Mouse (Mus musculus) c-Kit-negative CD71-positive TER-119-positive erythroid progenitor cells, embryonic 14.5 days (primary cell): ENCODE data around the gene Phox2a.

Source experiments
- DNase-seq: peaks from one replicate; pipeline ENCODE4 v3.0.0-alpha.2; 2013; ENCODE audit warnings: low read depth, low spot score

The Phox2a gene

DNA sequence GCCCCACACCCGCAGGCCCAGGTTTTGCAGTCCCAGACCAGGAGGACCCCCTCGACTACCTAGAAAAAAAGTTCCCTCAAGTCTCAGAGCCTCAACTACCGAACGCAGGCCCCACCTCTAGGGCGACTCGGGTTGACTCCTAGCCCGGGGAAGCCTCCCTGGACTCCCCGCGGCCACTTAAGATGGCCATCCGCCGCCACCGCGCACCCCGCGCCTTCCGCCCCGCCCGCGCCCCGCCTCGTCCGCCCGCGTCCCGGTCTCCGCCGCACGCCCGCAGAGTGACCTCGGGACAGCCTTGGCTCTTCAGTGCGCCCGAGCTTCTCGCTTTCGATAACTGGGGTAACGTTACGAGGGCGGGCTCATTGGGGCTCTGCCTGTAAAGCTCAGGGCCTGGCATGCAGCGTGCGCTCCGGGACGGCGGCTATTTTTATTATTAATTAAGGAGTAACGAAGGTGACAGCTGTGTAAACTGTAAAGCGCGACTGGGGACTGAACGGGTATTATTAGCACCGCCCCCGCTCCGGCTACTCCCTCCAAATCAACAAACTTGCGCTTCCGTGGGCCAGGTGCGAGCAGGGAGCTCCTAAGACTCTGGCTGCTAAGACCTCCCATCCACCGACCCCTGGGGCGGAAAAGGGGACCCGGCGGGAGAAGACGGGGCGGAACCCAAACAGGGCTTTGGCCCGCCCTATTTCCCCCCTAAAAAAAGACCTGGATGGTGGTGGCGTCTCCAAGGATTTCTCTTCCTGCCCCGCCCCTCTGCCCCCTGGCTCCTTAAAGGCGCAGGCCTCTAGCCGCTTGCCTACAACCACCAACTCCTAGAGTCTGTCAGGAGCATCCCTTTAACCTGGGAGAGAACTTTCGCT is 19.7 kb downstream of the Phox2a start, which contains the start of gene Inppl1:
Inppl1 (minus strand) TSS at position 624 of the 866 bp plus-strand sequence.
- no peak for DNase-seq

DNA sequence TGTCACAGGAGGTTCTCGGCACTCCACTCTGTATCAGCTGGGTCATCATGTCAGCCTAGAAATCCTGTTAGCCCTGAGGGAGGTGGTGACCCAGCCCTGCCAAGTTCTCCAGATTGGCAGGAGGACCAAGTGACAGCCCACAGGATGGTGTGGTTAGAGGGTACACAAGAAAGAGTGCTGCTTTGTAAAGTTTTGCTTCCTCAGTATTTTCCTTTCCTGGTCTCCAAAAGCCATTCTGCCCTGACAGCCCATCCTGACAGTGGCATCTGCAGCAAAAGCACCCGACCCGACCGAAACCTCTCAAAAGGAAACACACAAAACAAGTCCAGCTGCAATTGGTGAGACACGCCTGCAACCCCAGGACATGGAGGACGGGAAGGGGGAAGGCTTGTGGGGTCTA is 26.1 kb downstream of the Phox2a start:
- DNase-seq = no peak

DNA sequence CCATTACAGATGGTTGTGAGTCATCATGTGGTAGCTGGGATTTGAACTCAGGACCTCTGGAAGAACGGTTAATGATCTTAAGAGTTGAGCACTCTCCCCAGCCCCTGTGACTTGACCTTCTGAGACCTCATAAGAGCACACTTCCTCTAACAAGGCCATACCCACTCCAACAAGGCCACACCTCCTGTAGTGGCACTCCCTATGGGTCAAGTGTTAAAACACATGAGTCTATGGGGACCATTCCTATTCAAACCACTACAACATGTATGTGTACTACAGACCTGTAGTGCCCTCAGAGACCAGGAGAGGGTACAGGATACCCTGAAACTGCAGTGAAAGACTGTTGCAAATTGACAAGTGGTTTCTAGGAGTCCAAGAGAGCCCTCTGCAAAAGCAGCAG is 29.8 kb downstream of the Phox2a start:
- DNase-seq = no peak

DNA sequence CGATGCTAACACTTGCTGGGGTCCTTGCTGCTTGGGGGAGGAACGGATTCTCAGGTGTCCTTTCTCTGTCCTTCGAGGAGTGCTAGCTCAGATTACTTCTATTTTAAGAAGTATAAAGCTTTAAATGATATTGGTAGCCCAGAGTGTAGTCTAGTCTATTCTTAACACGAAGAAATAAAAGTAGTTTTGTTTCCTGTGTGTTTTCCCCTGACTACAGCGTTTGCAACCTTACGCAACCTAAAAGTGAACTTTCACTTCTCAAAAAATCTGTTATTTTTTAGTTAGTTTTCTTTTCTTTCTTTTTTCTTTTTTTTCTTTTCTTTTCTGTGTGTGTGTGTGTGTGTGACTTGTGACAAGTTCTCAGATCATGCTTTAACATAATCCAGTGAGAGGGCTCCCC is 33.6 kb downstream of the Phox2a start:
- DNase-seq = no peak

DNA sequence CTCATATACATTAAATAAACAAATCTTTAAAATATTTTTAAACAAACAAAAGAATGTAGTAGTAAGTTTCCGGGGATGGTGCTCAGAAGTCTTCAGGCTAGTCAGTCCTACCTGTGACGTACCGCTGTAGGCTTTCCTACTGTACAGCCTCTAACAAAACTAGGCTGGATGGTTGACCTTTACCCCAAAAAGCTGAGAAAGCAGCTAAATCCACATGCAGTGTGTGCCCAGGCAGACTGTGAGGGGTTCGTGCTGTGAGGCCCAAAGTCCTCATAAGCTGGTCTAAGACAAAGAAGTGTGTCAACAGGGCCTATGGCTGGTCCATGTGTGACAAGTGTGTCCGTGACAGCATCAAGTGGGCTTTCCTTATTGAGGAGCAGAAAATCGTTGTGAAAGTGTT is 34.7 kb downstream of the Phox2a start:
- DNase-seq = no peak

DNA sequence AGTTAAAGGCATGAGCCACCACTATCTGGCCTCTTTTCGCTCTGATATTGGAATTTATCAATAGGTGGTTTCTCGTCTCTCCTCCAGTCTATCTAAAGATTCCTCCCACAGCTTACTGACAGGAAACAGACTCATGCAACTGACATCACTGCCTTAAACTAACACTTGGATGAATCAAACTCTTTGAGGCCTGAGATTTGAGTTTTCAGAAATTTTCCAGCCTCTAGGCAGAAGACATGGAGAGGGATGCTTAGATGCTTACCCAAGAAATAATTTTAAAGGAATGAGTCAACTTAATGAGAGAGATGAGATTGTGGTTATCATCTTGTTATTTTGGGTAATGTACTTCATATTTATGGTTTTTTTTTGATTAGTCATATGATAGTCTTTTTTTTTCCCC is 35.7 kb downstream of the Phox2a start:
- DNase-seq = no peak

DNA sequence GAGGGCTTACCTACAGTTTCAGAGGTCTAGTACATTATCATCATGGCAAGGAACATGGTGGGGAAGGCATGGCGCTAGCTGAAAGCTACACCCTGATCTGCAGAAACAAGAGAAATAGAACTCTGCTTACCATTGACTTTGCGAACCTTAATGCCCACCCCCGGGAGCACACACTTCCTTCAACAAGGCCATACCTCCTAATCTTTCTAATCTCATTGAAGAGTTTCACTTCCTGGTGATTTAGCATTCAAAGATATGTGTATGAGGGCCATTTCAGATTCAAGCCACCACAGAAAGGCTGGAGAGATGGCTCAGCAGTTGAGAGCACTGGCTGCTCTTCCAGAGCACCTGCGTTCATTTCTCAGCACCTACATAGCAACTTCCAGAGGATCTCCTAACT is 39.0 kb downstream of the Phox2a start, which contains the start of gene Folr2:
Folr2 (minus strand) TSS at position 101 of the 400 bp plus-strand sequence.
- no peak for DNase-seq

DNA sequence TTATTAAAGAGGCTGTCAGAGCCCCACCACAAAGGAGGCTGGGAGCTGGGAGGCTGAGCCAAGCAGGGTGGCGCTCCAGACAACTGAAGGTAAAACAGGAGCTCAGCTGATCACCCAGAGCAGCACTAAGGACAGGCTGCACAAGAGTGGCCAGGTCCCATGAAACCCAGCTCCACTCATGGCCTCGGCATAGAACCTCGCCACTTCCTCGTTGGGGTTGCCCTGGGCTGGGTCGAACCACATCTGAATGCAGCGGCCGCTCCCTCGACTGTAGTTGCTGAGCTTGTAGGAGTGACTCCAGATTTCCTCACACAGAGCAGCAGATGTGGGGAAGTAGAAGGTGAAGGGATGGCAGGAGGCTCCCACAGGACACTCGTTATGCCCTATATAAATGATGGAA is 40.2 kb downstream of the Phox2a start:
- DNase-seq = no peak

DNA sequence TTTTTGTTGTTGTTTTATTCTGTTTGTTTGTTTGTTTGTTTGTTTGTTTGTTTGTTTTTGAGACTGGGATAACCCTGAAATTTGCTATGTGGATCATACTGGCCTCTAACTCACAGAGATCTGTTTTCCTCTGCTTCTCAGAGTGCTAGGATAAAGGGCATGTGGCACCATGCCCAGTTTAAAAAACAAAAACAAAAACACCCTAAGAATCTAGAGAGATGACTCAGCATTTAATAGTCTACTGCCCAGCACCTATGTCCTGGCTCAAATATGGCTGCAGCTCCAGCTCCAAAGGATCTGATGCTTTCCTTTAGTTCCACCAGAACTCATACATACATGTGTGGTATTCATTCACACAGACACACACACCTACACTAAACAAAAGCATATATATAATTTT is 42.9 kb downstream of the Phox2a start:
- no peak for DNase-seq

DNA sequence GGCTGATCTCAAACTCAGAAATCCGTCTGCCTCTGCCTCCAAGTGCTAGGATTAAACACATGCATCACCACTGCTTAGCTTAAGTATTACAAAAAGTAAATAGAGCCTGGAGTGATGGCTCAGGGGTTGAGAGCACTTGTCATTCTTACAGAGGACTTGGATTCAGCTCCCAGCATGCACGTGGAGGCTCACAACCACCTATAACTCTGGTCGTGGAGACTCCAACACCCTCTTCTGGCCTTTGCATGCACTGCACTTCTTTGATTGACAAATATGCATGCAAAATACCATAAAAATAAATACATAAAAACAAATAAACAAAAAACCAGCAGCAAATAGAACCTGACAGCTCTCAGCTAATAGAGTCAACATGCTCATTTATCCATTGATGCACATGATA is 44.2 kb downstream of the Phox2a start:
- DNase-seq = no peak

DNA sequence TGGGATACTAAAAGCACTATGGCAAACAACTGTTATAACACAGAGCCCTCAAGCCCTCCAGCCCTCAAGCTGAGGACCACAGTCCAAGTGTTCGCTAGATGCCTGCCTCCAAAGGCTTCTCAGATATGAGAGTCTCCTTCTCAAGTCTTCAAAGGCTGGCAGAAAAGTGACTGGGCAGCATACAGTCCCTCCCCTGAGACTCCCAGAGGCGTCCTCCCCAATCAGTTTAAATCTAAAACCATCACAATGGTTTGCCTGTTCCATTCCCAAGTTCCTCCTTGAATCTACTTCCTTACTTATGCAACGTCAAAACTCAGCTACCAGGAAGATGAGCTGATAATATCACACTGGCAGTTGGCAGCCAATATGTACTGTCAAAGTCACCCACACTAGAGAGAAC is 45.3 kb downstream of the Phox2a start, which contains the start of gene Anapc15:
Anapc15 (plus strand) TSS at position 301 of the 400 bp plus-strand sequence.
- DNase-seq = no peak

DNA sequence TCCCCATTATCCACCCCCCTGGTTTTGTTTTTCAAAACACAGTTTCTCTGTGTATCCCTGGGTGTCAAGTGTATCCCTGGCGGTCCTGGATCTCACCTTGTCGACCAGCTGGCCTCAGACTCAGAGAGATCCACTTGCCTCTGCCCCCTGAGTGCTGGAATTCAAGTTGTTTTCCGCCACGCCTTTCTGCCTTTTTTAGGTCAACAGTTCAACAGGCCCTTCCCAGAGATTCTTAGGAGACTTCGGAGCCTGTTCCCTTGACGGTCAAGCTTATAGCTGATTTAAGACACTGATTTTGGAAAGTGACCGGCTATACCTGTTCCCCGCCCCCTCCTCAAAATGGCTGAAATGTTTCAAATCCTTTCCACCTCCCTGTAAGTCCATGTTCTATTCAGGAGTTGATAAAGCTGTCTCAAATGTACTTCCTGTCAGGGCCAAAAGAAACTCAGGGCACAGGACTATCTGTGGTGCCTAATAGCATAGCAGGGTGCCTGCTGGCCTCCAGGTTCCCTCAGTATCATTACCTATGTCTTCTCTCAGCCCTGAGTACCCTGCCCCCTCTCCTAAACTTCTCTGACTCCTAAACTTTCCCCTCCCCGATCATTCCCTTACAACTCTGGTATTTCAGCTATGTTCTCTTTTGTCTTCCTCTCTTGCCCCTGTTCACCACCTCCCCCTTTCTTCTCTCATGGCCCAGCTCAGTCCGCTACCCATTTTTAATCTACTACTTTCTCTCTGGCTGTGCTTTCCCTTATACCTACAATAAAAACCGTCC is 48.6 kb downstream of the Phox2a start:
- DNase-seq = no peak

DNA sequence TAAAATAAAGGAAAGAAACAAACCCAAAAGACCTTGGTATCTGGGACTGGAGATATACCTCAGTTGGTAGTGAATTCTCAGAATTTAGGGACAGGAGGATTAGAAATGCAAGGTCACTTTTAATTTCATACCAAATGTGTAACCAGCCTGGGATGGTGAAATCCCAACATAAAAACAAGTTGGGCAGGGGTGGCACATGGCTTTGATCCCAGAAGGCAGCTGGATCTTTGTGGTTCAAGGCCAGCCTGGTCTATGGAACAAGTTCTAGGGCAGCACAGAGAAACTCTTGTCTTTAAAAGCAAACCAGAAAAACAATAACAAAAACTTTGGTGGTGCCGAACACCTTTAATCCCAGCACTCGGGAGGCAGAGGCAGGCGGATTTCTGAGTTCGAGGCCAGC is 49.4 kb downstream of the Phox2a start:
- no peak for DNase-seq

DNA sequence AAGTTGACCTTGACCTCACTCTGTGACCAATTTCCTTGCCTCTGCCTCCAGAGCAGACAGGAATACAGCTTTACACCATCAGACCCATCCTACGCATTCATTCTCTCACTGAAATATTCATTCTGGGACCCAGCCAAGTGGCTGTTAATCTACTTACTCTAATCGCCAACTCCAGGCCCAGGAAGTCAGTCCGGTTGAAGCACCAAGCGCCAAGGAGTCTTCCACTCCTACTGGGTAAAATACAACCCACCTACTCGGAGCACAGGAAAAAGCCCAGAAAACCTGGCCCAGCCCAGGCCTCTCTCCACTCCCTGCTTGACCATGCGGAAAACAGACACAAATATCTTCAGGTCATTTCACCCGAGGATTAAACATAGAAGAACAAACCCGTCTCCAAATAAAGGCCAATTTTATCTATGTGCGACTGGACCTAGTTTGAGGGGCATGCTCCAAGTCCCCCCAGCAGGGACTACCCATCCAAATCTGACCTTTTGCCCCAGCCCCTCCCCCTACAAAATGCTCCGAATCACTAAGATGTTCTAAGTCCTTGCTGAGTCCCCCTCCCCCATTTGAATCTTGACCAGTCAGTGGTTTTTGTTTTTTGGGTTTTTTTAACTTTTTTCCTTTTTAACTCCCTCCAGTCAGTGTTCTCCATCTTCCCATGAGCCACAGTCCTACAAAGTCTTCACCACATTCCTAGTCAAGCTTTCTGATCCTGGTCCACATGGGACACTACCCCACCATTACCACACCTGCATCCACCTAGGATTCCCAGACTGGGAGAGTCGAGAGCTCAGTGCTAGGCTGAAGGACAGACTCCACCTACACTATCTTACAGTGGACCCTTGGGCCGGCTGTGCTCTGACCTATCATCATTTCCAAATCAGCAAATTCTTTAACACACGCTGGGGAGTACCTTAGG is 50.4 kb downstream of the Phox2a start:
- no peak for DNase-seq

DNA sequence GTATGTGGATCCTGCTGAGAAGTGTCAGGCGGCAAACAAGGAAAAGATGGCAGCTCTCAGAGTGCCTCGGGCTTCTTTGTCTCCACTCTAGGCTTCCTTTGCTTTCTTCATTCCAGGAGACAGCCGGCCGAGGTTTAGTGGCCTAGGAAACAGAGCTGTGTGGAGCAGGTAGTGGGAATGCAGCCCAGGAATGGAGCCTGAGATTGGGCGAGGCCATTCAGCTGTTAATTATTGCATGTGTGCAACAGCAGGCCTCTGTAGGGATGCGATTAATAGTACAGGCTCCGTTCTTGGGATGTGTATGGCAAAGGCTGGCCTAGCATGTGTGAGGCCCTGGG is 51.0 kb downstream of the Phox2a start:
- DNase-seq = no peak

DNA sequence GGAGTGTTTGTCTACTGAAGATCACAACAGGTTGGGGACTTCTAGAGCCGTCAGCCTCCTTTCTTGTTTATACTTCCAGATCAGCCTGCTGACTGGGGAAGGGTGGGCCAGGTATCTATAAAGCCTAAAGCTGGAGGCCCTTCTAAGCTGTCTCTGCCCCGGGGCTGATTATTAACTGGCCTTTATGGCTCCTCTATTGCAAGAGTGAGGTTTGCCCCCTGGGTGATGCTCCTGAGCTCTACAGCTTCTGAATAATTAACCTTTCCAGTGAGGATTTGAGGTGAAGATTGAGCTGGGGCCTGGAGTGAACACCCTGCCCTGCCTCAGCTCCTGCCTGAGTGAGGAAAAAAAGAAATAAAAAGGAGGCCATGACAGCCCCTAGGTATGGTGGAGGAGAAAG is 52.5 kb downstream of the Phox2a start, which contains the start of gene Folr1:
Folr1 (minus strand) TSS at position 160 of the 400 bp plus-strand sequence.
- DNase-seq = no peak

DNA sequence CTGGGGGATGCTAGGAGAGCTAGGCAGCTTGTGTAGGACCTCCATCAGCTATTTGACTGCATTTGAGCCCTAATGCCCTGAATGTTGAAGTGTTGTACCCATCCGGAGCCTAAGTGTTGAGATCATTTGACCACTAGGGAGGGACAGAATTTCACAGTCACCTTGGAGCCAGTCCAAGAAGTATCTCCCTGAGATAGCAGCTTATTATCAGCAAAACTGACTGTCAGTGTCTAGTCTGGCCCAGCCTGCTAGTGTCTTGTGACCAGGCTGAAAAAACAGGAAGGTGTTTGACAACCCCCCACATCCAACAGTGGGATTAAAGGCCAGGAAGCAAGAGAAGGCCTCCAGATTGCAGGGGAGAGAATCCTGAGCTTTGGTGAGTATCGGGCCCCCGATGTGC is 53.2 kb downstream of the Phox2a start:
- no peak for DNase-seq
